Mouse (Mus musculus): ENCODE results near the gene Perp. TPM values are rescaled to one million over a fixed set of nuclear protein-coding genes. Genes with fewer than 3 reads are reported as not detected.

The Perp gene
- polyA plus RNA-seq, 1 experiment from 2014 or later, result 7.5 TPM

DNA sequence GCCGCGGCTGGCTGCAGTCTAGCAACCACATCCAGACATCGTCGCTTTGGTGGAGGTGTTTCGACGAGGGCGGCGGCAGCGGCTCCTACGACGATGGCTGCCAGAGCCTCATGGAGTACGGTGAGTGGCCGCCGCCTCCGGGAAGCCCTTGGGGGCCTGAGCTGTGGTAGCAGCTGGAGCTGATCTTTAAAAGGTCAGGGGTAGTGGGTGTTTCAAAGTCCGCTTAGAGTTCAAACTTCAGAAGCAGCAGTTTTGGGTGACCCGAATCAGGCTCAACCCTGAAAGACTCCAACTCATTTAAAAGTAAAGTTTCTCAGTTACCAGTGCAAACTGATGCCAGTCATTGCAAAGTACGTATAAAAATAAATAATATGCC lies 455 bp downstream of the Perp start:
- Histone ChIP-seq H3K4me1 (peaks cover 17% of the 10 kb centered on the region; the same call in 1 of the 2 replicates), H3K36me3 (no peaks in the 10 kb centered on the region), H3K27me3 (replicated peaks) (peaks cover 32% of the 10 kb centered on the region), H3K4me3 (peak overlapping the region; percentile 62), H3K27ac (no peak overlapping the region), H3K4me2 (peak overlapping the region; percentile 92), H3K9ac (peak overlapping the region; percentile 56; the same call in 1 of the 2 replicates), H3K9me3 (replicated peaks) (no peaks in the 10 kb centered on the region)
- no peak for ATAC-seq
- 6% methylated on average over 18 of the region's 18 CpGs for WGBS (ENCODE audit: insufficient replicate concordance)

DNA sequence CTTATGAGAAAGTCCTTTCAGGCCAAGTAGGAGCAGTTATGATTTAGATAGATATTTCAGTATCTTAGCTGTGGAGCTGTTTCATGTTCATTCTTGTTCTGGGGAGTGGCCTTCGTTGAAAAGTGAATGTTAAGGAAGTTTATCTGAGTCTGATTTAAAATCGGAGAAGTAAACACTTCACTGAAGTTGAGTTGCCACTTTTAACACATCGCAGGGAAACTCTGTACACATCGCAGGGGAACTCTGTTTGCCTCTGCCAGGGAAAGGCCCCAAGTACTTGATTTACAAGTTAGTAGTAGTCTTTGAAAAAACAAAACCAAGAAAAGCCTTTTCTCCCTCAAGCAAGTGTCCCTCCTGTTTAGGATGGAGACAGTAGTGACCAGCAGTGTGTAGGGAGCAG lies 891 bp downstream of the Perp start:
- no peak overlapping the region for H3K4me3 ChIP-seq
- no peak overlapping the region for H3K9ac ChIP-seq
- H3K4me1 ChIP-seq, result peaks cover 17% of the 10 kb centered on the region; the same call in 1 of the 2 replicates
- no peak for ATAC-seq
- no peaks in the 10 kb centered on the region for H3K36me3 ChIP-seq
- WGBS (ENCODE audit: insufficient replicate concordance), result 25% methylated on average over 4 of the region's 4 CpGs
- peak overlapping the region; percentile 92 for H3K4me2 ChIP-seq
- no peak overlapping the region for H3K27ac ChIP-seq
- peaks cover 32% of the 10 kb centered on the region for H3K27me3 ChIP-seq (replicated peaks)
- H3K9me3 ChIP-seq (replicated peaks), result no peaks in the 10 kb centered on the region

DNA sequence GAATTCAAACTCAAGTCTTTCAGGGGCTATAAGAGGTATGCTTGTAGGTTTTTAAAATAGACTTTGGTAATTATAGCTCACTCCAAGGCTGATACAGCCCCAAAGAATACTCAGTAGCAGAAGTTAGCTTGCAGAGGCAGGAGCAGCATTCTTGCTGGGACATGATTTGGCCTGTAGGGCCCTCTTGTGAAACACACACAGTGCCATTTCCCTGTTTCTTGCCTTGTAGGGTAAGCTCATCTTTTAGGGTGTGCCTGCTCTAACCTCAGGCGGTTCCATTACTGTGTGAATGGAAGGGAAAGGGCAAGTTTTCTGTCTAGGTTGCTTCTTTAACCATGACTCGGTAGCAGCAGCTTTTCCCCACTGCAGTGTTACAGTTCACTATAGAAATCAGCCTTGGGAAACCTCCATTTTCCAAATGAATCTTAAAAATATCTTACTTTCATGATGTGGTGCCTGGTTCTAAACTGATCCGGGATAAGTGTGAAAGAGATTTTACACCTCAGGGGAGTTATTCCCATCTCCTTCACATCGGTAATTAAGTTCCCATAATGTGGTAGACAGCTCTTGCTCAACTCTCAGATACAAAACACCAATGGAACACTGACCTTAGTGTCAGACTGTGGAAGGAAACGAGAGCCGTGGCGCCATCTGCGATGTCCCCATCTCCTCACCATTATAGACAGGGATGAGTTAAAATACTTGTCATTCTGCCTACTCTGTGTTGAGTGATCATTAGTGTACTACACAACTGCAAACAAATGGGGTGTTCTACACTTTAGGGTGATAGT lies 1.8 kb downstream of the Perp start:
- Histone ChIP-seq H3K27me3 (replicated peaks) (peaks cover 32% of the 10 kb centered on the region), H3K36me3 (no peaks in the 10 kb centered on the region), H3K4me2 (no peak overlapping the region), H3K27ac (no peak overlapping the region), H3K9ac (no peak overlapping the region), H3K9me3 (replicated peaks) (no peaks in the 10 kb centered on the region), H3K4me1 (peaks cover 17% of the 10 kb centered on the region; the same call in 1 of the 2 replicates), H3K4me3 (no peak overlapping the region)
- 52% methylated on average over 8 of the region's 8 CpGs for WGBS (ENCODE audit: insufficient replicate concordance)
- no peak for ATAC-seq

DNA sequence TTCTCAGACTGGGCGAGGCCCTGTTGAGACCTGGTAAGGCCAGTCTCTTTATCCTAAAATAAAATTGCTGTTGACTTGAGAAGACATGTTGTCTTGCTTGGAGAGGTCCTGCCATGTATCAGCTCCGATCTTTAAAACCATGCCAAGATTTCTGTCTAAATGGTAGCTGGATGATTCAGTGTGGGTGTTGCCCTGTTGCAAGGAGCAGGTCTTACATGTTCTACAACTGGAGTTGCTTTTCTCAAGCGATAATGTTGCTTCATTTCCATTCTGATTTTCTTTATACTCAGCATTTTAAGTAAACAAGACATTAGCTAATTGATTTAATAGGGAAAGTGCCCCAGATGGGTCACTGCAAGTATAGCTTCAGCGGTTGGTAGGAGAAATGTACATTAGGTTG lies 5.4 kb downstream of the Perp start:
- no peak overlapping the region for H3K4me2 ChIP-seq
- no peaks in the 10 kb centered on the region for H3K9me3 ChIP-seq (replicated peaks)
- H3K27me3 ChIP-seq (replicated peaks), result peaks cover 17% of the 10 kb centered on the region
- no peak overlapping the region for H3K27ac ChIP-seq
- no peak overlapping the region for H3K4me3 ChIP-seq
- 68% methylated on average over 4 of the region's 4 CpGs for WGBS (ENCODE audit: insufficient replicate concordance)
- H3K9ac ChIP-seq, result no peak overlapping the region
- ATAC-seq, result no peak
- H3K36me3 ChIP-seq, result no peaks in the 10 kb centered on the region
- H3K4me1 ChIP-seq, result peaks cover 25% of the 10 kb centered on the region

DNA sequence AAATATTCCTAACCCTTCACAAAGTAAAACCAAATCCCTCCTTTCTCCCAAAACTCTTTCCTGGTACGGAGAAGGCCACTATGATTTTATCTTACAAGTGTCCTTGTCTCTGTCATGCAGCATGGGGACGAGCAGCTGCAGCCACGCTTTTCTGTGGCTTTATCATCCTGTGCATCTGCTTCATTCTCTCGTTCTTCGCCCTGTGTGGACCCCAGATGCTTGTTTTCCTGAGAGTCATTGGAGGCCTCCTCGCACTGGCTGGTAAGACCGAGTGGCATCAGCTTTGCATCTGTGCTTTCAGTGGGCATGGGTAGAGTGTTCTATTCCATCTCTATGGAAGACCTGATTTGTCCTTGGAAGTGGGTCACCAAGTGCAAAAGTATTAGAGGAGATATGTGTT lies 8.6 kb downstream of the Perp start:
- 25% methylated on average over 7 of the region's 7 CpGs for WGBS (ENCODE audit: insufficient replicate concordance)
- peak; percentile 80 for ATAC-seq

DNA sequence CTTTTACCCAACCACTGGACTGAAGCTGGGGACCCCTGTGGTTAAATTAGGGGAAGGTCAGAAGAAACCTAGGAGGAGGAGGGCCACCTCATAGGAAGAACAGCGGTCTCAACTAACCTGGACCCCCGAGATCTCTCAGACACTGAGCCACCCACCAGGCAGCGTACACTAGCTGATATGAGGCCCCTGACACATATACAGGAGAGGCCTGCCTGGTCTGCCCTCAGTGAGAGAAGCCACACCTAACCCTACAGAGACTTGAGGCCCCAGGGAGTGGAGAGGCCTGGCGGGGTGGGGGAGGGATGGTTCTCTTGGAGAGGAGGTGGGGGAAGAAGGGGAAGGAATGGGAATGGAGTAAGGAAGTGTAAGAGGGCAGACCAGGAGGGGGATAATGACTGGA lies 12.4 kb downstream of the Perp start:
- ATAC-seq, result peak; percentile 76
- 34% methylated on average over 4 of the region's 4 CpGs for WGBS (ENCODE audit: insufficient replicate concordance)
- no peaks in the 10 kb centered on the region for H3K36me3 ChIP-seq
- no peaks in the 10 kb centered on the region for H3K27me3 ChIP-seq (replicated peaks)
- H3K9me3 ChIP-seq (replicated peaks), result no peaks in the 10 kb centered on the region
- no peak overlapping the region for H3K9ac ChIP-seq
- no peak overlapping the region for H3K4me3 ChIP-seq
- peak overlapping the region; percentile 5; the same call in 1 of the 2 replicates for H3K4me2 ChIP-seq
- peaks cover 26% of the 10 kb centered on the region for H3K4me1 ChIP-seq
- H3K27ac ChIP-seq, result no peak overlapping the region

More for the DNA sequence above, 8.6 kb downstream of the Perp start:
- H3K4me2 ChIP-seq, result 0 out of 2 replicates have a peak overlapping the region, but pooled peaks have one; percentile 4
- H3K9me3 ChIP-seq (replicated peaks), result no peaks in the 10 kb centered on the region
- no peak overlapping the region for H3K27ac ChIP-seq
- no peak overlapping the region for H3K4me3 ChIP-seq
- peaks cover 21% of the 10 kb centered on the region for H3K4me1 ChIP-seq
- H3K27me3 ChIP-seq (replicated peaks), result no peaks in the 10 kb centered on the region
- H3K36me3 ChIP-seq, result no peaks in the 10 kb centered on the region
- H3K9ac ChIP-seq, result 0 out of 2 replicates have a peak overlapping the region, but pooled peaks have one; percentile 31

DNA sequence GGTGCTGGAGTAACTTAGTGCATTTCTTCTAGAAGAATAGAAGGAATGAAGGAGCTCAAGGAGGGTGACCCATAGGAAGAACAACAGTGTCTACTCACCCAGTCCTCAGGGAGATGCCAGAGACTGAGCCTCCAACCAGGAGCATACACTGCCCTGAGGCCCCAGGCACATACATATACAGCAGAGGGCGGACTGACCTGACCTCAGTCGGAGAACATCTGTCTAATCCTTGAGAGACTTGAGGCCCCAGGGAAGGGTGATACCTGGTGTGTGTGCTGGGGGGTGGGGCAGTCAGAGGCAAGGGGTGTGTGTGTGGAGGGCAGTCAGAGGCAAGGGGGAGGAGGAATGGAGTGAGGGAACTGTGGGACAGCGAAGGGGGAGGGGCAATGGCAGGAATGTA lies 14.8 kb downstream of the Perp start:
- 52% methylated on average over 3 of the region's 3 CpGs for WGBS (ENCODE audit: insufficient replicate concordance)
- ATAC-seq, result peak; percentile 66; the same call in 1 of the 2 replicates
- Histone ChIP-seq H3K9ac (no peak overlapping the region), H3K4me1 (peaks cover 12% of the 10 kb centered on the region), H3K27ac (no peak overlapping the region), H3K4me3 (no peak overlapping the region), H3K9me3 (replicated peaks) (no peaks in the 10 kb centered on the region), H3K36me3 (no peaks in the 10 kb centered on the region), H3K27me3 (replicated peaks) (no peaks in the 10 kb centered on the region), H3K4me2 (no peak overlapping the region)

DNA sequence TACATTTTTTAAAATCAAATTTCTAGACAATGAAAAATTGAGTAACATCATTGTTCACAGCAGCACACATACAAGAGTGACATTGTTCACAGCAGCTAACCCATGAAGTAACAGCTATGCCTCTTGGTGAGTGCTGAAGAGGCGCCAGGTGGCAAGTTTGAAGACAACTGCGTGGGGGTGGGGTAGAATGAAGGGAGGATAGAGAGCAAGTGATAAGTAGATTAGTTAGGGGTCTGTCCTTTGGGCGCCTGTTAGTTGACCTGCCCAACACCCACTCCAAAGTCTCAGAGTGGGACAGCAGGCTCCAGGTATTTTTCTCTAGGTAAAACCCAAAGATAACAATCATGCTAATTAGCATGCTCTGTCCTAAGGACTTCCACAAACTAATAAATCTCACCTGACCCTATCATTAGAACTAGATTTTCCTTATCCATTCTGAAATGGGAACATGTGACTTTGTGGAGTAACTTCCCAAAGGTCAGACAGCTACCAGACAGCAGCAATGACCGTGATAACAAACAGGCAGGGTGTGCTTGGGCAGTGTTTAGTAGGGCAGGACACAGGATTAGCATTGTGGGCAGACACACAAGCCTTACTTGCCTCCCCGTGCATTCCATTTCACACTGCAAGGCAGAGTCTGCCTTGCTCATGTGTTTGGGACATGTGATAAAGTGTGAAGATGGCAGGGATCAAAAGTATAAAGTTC lies 15.5 kb downstream of the Perp start:
- Histone ChIP-seq H3K9ac (no peak overlapping the region), H3K9me3 (replicated peaks) (no peaks in the 10 kb centered on the region), H3K4me2 (no peak overlapping the region), H3K27ac (no peak overlapping the region), H3K4me1 (peaks cover 12% of the 10 kb centered on the region), H3K27me3 (replicated peaks) (no peaks in the 10 kb centered on the region), H3K4me3 (no peak overlapping the region), H3K36me3 (no peaks in the 10 kb centered on the region)
- no peak for ATAC-seq
- 34% methylated on average over 5 of the region's 5 CpGs for WGBS (ENCODE audit: insufficient replicate concordance)

DNA sequence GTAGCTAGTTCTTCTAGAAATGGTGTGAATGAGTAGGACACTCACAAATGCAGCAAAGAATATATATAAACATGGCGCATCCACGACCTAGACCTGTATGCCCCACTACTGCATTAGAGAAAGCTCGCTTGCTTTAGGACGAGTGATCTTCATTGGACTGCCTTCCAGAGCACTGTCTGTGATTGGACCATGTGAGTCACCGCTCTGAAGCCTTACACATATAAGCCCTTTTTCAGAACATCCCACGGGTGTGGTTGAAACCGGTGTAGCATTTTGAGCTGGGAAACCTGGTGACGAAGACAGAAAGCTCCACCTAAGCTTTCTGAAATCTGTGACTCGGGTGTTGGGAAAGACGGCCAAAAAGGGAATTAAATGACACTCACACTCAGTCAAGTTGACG lies 16.0 kb downstream of the Perp start:
- no peak overlapping the region for H3K4me3 ChIP-seq
- peaks cover 12% of the 10 kb centered on the region for H3K4me1 ChIP-seq
- H3K27me3 ChIP-seq (replicated peaks), result no peaks in the 10 kb centered on the region
- ATAC-seq, result no peak
- 69% methylated on average over 11 of the region's 11 CpGs for WGBS (ENCODE audit: insufficient replicate concordance)
- no peak overlapping the region for H3K4me2 ChIP-seq
- H3K9ac ChIP-seq, result no peak overlapping the region
- H3K27ac ChIP-seq, result no peak overlapping the region
- H3K36me3 ChIP-seq, result no peaks in the 10 kb centered on the region
- H3K9me3 ChIP-seq (replicated peaks), result no peaks in the 10 kb centered on the region

DNA sequence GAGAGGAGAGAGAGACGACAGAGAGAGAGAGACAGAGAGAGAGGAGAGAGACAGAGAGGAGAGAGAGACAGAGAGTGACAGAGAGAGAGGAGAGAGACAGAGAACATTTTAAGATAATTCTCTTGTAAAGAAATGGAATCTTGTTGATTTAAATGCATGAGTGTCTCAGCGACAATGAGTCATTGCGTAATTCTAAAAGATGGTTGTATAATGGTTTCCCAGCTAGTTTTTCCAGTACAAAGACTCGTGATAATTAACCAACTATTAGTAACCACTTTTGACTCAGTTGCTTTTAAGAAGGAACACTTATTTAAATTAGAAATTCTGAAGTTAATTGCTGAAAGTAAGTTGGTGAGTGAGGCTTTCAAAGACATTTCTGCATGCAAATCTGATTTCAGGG lies 16.6 kb downstream of the Perp start:
- H3K27ac ChIP-seq, result no peak overlapping the region
- H3K9me3 ChIP-seq (replicated peaks), result no peaks in the 10 kb centered on the region
- WGBS (ENCODE audit: insufficient replicate concordance), result 66% methylated on average over 4 of the region's 4 CpGs
- no peak for ATAC-seq
- H3K27me3 ChIP-seq (replicated peaks), result no peaks in the 10 kb centered on the region
- H3K4me3 ChIP-seq, result no peak overlapping the region
- H3K36me3 ChIP-seq, result no peaks in the 10 kb centered on the region
- no peak overlapping the region for H3K9ac ChIP-seq
- no peak overlapping the region for H3K4me2 ChIP-seq
- H3K4me1 ChIP-seq, result peaks cover 12% of the 10 kb centered on the region

DNA sequence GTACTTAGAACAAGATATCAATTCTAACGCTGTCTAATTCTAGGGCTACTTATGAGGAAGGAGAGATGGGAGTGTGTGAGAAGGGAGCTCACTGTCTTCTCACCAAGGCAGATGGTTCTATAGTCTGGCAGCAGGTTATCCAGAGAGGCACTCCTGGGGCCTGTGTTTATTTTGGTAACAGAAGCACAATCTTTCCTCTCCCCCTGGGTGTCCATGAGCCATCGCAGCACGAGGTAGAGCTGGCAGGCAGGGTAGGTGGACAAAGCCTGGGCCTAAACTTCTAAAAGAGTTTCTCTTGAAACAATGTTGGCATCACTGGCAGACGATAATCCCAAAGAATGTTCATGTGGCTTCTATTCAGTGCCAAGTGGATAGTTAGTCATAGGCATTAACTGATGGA lies 18.5 kb downstream of the Perp start:
- H3K27me3 ChIP-seq (replicated peaks), result no peaks in the 10 kb centered on the region
- no peaks in the 10 kb centered on the region for H3K36me3 ChIP-seq
- no peak overlapping the region for H3K4me3 ChIP-seq
- no peak overlapping the region for H3K4me2 ChIP-seq
- no peak overlapping the region for H3K27ac ChIP-seq
- no peaks in the 10 kb centered on the region for H3K9me3 ChIP-seq (replicated peaks)
- no peak for ATAC-seq
- peaks cover 5% of the 10 kb centered on the region for H3K4me1 ChIP-seq
- H3K9ac ChIP-seq, result no peak overlapping the region
- WGBS (ENCODE audit: insufficient replicate concordance), result 59% methylated on average over 4 of the region's 4 CpGs

DNA sequence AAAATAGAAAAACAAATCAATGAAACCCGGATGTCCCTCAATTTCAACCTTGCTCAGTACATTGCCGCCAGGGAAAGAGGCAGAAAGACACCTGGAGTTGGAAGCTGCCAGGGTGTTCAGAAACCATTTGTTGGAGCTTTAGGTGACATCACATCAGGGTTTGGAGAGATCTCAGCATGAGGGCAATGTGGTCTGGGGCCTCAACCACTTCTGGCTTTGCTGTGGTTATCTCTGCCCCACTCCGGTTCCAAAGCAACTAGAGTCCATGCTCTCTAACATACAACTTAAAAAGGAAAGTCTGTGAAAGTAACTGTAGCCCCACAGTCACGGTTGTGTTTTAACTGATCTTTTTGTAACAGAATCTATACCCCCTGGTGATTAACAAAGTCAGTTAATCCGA lies 19.9 kb downstream of the Perp start:
- Histone ChIP-seq H3K9ac (no peak overlapping the region), H3K27me3 (replicated peaks) (no peaks in the 10 kb centered on the region), H3K4me1 (peaks cover under 1% of the 10 kb centered on the region), H3K9me3 (replicated peaks) (no peaks in the 10 kb centered on the region), H3K36me3 (no peaks in the 10 kb centered on the region), H3K4me2 (no peak overlapping the region), H3K27ac (no peak overlapping the region), H3K4me3 (no peak overlapping the region)
- 30% methylated on average over 5 of the region's 5 CpGs for WGBS (ENCODE audit: insufficient replicate concordance)
- no peak for ATAC-seq

Data from liver, embryonic 12.5 days (tissue).